Mouse (Mus musculus): ENCODE results near the gene Prepl. TPM values are rescaled to one million over a fixed set of nuclear protein-coding genes. Genes with fewer than 3 reads are reported as not detected.

The Prepl gene
- total RNA-seq (2021): 100 to 1,000 TPM; 202 to 216 TPM

DNA sequence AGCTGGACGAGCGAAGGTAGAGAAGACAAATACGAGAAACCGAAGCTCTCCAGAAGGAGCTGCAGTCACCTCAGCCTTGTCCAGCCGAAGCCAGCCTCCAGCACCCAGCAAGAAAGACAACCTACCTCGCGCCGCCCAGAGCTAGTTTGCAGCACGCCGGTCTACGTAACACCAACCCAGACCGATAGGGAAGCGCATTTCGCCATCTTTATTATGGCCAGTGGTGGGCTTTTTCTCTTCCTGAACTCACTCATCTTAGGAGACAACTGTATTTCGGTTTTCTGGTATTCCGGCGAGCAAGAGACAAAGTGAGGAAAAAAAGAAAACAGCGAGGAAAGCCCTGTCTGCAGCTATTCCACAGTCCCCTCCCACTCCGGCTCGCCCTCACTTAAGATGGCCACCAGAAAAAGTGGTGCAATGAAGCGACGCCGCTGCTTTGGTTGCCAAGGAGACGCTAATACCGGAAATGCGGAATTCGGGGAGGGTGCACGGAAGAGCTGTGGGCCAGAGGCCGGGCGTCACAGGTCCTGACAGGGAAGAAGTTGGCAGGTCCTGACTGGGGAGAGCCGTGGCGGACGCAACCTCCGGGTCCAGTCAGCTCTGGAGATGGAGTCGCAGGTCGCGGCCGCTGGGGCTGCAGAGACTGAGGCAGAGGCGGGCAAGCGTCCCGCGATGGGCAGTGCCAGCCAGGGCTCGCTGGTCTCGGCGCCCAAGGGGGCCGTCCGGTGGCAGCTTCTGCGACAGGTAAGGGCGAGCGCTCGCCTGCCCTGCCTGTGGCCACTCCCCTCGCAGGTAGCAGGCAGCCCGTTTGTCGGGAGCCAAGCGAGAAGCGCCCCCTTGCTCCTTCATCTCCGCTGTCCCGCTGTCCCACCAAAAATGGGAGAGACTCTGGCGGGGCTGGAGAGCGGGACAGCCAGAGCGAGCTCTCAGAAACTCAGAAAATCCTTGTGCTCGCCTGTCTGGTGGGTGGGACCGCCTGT, at the start of gene Prepl, which contains the start of gene Camkmt:
Prepl (minus strand) TSS at position 122 of the 980 bp plus-strand sequence.
Camkmt (plus strand) TSS at position 433 of the 980 bp plus-strand sequence.
- intact Hi-C loops (cut with DNase I): no loop called here
- peak; percentile 96 for DNase-seq

- intact Hi-C loops (cut with DNase I): no loop called here
- DNase-seq: no peak
Measured at GRCm38 (mm10) chr17:85138393-85138792, 48.4 kb upstream of the Prepl start.

GRCm38 (mm10) chr17:85116643-85117042, 26.6 kb upstream of the Prepl start:
- peak; percentile 63 for DNase-seq
- intact Hi-C loops (cut with DNase I): loop anchor here (5.0 kb wide), 1 partner anchor 516 kb away; no protein-coding TSS in a partner anchor

DNA sequence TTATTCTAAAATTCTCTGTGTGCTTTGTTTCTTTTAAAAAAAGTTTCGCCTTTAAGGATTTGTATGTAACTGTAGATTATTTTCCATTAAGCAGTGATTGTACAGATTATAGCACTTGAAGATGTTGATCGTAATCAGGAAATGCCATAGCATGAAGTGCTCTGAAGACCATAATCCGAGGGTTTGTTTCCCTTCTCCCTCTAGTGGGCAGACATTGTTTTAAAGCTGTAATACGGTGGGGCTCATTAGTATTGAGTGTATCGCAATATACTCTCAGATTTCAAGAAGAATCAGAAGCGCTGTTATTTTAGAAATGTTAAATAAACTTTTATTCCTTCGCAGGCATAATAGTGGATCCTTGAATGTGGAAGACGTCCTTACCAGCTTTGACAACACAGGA, 23.4 kb upstream of the Prepl start:
- intact Hi-C loops (cut with DNase I): no loop called here

DNA sequence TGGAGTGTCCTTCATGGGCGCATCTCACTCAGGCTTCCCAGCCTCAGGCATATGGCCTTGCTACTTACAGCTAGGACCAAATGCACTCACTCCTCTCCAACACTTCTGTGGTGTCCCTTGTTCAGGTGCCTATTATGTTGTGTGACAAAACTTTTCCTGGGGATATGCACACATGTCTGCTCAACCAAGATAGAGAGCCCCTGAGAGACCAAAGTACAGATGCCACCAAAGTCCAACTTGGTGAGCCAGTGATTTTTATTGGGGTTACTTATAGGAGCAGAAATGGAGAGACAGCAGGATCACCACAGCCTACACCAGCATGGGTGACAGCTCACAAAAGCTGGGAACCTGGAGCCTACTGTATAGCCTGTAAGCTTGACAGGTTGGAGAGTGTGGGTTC, 20.6 kb upstream of the Prepl start:
- intact Hi-C loops (cut with DNase I): no loop called here
- no peak for DNase-seq

More for the DNA sequence above, 23.4 kb upstream of the Prepl start:
- DNase-seq: no peak

DNA sequence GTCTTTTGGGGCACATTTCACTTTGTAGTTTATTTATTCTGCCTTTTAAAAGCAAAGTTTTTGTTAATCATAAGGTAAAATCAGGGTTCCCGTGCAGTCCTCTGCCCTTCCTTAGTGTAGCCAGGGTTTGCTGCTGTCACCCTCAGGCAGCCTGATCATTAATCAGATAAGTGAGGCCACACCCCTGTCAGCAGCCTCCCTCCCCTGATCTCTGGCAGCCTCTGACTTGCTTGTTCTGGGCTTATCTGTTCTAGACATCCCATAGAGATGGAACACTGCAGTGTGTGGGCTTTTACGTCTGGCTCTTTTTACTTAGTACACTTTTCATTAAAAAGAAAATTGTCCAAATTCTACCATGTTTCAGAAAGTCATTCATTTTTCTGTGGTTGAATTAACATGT, 13.3 kb upstream of the Prepl start:
- intact Hi-C loops (cut with DNase I): no loop called here
- DNase-seq: no peak

GRCm38 (mm10) chr17:85101751-85102150, 11.7 kb upstream of the Prepl start:
- intact Hi-C loops (cut with DNase I): no loop called here
- DNase-seq: peak; percentile 17

DNA sequence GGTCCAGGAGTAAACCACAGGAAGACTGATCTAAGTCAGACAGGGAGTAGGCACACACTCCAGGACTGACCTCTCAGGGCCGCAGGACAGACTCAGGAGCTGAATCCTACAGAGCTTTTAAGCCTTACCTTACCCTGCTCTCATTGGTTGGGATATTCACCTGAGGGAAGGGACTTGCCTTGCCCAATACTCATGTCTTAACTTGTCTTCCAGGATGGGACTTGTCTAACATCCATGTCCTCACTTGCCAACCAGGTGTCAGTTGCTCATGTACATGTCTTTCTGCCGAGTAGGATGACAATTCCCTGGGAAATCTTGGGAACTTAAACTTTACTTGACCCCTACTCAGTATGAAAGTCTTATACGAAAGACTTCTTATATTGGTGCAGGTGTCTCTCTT, 10.2 kb upstream of the Prepl start:
- intact Hi-C loops (cut with DNase I): no loop called here
- DNase-seq: no peak

- no peak for DNase-seq
- intact Hi-C loops (cut with DNase I): no loop called here
Measured at GRCm38 (mm10) chr17:85098677-85099323, 8.8 kb upstream of the Prepl start.

GRCm38 (mm10) chr17:85096396-85096795, 6.4 kb upstream of the Prepl start:
- DNase-seq: no peak
- intact Hi-C loops (cut with DNase I): no loop called here

GRCm38 (mm10) chr17:85091762-85092161, 1.7 kb upstream of the Prepl start:
- intact Hi-C loops (cut with DNase I): no loop called here
- DNase-seq: no peak

GRCm38 (mm10) chr17:85089621-85090020, 420 bp downstream of the Prepl start:
- no peak for DNase-seq
- intact Hi-C loops (cut with DNase I): no loop called here

DNA sequence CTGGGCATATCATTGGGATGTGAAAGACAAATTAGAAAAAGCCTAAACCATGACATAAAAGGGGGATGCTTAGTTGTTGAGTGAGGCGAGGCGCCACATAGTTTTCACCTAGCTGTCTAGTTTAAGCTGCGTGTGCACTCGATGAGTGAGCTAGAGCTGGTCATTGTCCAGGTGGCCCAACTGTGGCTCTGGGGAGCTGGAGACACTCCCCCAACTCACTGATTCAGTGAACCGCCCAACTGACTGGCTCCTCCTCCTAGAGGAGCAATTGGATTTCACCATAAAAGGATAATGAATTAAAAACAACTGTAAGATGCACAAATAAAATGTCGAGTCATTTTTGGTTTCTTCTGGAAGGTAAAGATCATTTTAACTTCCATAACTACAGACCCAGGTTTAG, 1.0 kb downstream of the Prepl start:
- intact Hi-C loops (cut with DNase I): no loop called here

DNA sequence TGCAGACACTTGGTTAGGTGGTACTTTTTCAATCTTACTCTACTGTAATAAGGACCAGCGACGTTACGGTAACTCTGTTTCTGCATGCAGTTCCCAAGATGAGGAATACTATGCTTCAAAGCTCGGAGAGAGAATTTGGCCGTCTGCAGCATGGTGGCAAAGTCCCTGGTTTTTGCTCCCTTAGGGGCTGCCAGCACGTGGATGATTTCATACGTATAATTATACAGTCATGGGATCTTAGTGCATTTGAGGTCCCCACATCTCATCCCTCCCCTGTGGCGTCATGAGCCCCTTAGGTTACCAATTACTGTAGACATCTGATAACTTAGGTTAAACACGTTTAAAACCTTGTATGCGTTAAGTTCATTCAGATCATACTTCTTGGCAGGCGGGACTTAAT, 1.6 kb downstream of the Prepl start:
- intact Hi-C loops (cut with DNase I): no loop called here

More for the DNA sequence above, 1.0 kb downstream of the Prepl start:
- DNase-seq: peak; percentile 13

GRCm38 (mm10) chr17:85087591-85087990, 2.5 kb downstream of the Prepl start:
- peak; percentile 26 for DNase-seq
- intact Hi-C loops (cut with DNase I): no loop called here

More for the DNA sequence above, 1.6 kb downstream of the Prepl start:
- no peak for DNase-seq

DNA sequence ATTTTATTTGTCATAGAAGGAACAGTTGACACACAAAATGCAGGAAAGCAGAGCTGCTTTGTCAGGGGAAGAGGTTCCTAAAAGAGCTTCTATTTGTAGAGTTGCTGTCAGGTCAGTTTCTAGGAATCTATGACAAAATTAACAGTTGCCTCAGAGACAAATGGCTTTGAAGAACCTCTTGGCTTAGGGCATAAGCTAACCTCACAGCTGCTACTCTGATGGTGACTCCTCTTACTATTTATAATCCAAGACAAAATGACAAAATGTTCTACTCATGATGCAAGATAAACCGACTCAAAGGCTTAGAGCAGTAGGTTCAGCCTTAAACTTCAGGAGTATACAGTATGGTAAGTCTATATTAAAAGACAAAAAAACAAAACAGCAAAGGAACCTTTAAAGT, 3.5 kb downstream of the Prepl start:
- intact Hi-C loops (cut with DNase I): no loop called here
- no peak for DNase-seq

- intact Hi-C loops (cut with DNase I): no loop called here
- DNase-seq: no peak
Measured at GRCm38 (mm10) chr17:85085335-85085734, 4.7 kb downstream of the Prepl start.

- intact Hi-C loops (cut with DNase I): no loop called here
Measured at GRCm38 (mm10) chr17:85080781-85081180, 9.3 kb downstream of the Prepl start.

GRCm38 (mm10) chr17:85079276-85079675, 10.8 kb downstream of the Prepl start:
- intact Hi-C loops (cut with DNase I): no loop called here
- no peak for DNase-seq

More at GRCm38 (mm10) chr17:85080781-85081180, 9.3 kb downstream of the Prepl start:
- DNase-seq: no peak

GRCm38 (mm10) chr17:85074083-85074482, 16.0 kb downstream of the Prepl start:
- no peak for DNase-seq
- intact Hi-C loops (cut with DNase I): no loop called here

- intact Hi-C loops (cut with DNase I): no loop called here
- no peak for DNase-seq
Measured at GRCm38 (mm10) chr17:85073214-85073613, 16.8 kb downstream of the Prepl start.

- intact Hi-C loops (cut with DNase I): no loop called here
- no peak for DNase-seq
Measured at GRCm38 (mm10) chr17:85072383-85072782, 17.7 kb downstream of the Prepl start.
